Mouse (Mus musculus): ENCODE measurements at regions not wholly inside any gene's neighbourhood (a gene's known extent, or its start where the extent isn't known, plus 50 kb on each side); places are given as distances from the start of the nearest gene placed in this dataset.

GRCm38 (mm10) chr7:64058282-64058872 lies 95.3 kb upstream of the Trpm1 start:
- ATAC-seq: no peak

- peak; percentile 70 for ATAC-seq
These were observed 95.8 kb upstream of the Trpm1 start for GRCm38 (mm10) chr7:64057873-64058272.

DNA sequence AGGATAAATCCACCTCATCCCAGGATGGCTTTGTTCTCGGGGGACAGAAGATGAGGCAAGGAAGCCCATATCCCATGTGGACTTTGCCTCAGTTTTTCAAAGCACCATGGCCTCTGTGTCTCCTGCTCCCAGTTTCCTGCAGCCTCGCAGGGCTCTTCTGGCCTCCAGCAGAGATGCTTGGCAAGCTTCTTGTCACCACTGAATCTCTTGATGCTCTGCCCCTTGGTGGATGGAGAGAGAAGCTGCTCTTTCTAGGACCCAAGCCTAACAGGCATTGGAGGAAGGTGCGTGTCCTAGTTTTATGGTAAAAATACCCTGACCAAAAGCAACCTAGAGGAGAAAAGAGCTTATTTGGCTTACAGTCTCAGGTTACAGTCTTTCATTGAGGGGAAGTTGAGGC lies 97.1 kb upstream of the Trpm1 start:
- no peak for ATAC-seq

DNA sequence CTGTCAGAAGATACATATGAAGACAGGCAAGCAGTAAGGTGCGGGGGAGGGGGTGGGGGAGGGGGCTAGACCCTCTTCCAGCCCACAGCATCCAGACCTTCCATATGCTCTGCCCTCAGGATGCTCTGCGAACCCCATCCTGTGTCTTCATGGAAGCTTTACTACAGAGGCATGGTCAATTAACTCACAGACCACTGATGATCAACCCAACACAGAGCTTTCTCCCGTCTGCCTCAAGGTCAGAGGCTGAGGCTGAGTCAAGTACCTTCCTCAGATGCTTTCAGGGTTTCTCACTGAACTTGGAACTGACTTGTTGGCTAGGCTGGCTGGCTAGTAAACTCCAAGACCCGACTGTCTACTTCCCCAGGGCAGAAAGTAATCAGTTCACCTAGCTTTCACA lies 98.6 kb upstream of the Trpm1 start:
- no peak for ATAC-seq

- ATAC-seq: no peak
These were observed 99.9 kb upstream of the Trpm1 start for GRCm38 (mm10) chr7:64053766-64054165.

- ATAC-seq: no peak
These were observed 101.2 kb upstream of the Trpm1 start for GRCm38 (mm10) chr7:64052400-64052799.

DNA sequence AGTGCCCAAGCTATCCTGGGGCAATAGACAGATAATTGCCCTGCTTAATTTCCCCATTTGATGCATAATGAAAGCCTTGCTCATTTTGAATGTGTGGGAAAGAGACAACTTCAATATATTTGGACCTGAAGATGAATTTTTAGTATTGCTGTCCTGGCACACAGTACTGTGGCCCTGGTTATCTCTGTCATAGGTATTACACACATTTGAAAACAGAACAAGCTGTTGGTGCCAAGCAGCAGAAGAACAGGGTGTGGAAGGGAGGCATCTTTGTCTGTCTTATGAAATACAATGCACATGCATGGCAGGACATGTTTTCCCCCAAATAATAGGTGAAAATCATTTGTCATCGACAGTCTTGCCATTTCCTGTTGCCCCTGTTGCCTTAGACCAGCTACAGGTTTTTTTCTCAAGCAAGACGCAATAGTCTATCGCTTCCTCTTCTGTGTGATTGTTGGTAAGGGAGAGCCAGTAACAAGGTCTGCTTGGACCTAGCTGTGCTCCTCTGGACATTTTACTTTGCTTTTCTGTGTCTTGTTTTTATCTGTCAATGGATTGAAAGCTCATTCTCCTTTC lies 102.7 kb upstream of the Trpm1 start:
- no peak for ATAC-seq

DNA sequence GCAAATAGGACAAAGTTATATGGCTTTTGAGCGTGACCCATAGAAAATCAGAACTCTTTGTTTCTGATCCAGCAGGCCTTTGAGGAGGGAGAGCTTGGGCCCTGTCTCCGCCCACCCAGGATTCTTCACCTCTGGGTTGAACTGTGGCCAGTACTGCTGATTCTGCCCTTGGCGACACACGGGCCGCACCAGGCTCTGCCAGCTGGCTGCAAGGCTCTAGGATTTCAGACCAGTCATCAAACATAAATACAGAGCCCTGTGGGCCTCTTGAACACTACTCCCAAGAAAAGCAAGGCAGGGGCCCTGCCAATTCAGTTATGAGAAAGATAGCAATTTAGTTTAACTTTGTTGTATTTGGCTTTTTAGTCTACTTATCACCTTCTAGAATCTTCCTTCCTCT lies 103.4 kb upstream of the Trpm1 start:
- ATAC-seq: no peak

DNA sequence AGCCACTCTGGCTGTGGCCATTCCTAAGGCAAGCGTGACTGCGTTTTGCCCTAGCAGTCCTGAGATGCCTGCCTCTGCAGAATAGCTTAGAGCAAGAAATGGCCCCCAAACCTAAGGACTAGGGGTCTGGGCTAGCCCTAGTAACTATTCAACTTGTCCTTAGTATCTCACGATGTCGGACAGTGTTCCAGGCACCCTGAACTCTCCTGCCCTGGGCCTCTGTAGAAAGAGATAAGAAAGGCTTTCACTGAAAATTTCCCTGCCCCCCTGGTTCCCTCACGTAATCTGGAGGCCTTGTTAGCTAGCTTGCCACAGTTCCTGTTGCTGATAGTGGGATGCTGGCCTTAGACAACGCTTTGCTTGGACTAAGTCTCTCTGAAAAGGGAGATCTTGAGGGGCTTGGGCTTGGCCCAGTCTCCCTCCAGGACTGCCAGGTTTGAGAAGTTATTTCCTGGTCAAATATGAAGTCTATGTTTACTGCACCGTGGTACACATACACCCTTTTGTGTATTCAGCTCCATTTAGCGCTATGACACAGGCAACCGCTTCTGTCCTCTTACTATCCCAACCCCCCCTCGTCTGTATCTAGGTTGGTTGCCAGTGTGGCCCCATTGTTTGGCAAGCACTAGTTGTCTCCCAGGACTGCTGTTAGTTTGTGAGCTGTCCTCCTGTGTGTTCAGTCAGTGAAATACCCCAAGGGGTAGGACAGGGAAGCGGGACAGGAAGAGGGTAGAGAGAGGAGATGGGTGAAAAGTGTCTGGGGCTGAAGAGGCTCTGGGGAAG lies 104.3 kb upstream of the Trpm1 start:
- peak; percentile 41 for ATAC-seq

DNA sequence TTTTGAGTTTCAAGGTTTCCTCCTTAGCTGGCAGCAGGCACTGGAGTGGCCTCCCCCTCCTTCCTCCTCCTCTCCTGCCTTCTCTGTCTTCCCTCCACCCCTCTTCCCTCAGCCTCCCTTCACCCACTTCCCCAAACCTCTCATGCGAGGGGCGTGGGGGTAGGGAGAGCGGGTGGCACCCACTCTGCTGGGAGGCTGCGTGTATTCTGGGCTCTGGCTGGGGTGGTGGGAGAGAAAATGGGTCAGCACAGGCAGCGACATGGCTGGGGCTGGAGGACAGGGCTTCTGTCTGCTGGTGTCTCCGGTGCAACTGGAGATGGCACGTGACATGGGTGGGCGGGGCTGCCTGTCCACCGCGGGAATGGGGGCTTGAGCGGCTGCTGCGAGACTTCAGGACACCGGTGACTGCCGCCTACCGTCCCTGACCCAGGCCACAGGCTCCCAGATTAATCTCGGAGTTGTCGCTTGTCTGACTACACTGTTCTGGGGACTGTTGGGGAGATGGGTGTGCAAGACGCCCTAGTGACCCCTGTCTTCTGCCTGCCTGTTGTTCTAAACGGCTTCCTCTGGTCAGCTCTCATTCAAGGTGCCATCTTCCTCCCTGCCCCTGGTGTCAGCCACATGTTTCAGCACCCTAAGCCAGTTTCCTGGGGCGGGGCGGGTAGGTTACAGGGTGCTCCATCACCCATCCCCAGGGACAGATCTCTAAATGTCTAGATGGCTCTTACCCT lies 105.0 kb upstream of the Trpm1 start:
- peak; percentile 74 for ATAC-seq

DNA sequence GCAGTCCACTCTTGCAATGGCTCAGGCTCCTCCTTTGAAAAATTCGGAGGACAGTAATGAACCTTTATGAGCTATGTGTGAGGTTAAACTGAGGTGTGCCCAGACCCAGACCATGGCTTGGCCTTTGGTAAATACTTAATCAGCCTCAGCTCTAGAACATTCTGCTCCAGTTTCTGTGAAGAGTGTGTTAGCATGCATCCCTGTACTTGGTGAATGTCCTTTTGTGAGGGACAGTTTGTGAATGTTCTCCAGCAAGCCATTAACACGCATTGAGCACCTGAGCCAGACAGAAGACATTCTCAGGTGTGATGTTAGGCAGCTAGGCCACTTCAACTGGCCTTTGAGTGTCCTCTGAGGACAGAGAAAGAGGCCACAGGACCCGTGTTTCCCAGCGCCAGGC lies 105.8 kb upstream of the Trpm1 start:
- ATAC-seq: no peak

- no peak for ATAC-seq
These were observed 106.6 kb upstream of the Klf13 start for GRCm38 (mm10) chr7:64045292-64045691.

DNA sequence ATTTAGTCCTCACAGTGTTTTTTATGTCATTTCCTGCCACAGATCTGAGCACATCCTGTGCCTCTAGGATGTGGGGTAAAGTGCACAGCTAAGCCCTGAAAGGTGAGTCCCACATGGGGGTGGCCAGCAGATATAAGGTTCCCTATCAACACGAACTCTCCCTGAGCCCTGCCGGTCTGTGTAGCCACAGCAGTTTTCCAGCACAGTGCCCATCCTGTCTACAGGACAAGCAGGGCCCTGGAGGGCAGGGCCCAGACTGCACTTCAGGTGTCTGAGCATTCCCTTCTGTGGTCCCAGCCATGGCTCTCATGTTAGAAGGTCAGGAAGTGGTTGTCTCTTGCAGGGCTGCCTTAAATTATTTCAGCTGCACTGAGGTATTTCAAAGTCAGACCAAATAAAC lies 104.3 kb upstream of the Klf13 start:
- ATAC-seq: peak; percentile 95

DNA sequence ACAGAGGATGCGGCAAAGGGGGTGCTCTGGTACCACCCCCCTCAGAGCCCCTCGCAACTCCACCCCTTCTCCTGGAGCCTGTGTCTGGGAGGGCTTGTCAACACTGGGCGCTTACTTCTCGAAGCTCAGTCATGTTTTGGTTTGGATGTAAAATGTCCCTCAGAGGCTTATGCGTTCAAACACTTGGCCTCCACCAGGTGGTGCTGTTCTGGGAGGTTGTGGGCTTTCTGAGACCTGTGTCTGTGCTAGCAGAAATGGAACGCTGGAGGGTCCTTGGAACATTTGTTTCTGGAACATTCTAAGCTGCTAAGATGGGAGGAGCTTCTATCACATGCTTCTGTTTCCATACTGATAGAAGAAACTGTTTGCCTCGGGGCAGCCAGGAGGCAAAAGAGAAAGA lies 102.6 kb upstream of the Klf13 start:
- no peak for ATAC-seq

GRCm38 (mm10) chr7:64040026-64040737 lies 101.5 kb upstream of the Klf13 start:
- no peak for ATAC-seq

GRCm38 (mm10) chr7:64037701-64038231 lies 99.1 kb upstream of the Klf13 start:
- peak; percentile 55 for ATAC-seq

- no peak for ATAC-seq
These were observed 97.4 kb upstream of the Klf13 start for GRCm38 (mm10) chr7:64036154-64036553.

DNA sequence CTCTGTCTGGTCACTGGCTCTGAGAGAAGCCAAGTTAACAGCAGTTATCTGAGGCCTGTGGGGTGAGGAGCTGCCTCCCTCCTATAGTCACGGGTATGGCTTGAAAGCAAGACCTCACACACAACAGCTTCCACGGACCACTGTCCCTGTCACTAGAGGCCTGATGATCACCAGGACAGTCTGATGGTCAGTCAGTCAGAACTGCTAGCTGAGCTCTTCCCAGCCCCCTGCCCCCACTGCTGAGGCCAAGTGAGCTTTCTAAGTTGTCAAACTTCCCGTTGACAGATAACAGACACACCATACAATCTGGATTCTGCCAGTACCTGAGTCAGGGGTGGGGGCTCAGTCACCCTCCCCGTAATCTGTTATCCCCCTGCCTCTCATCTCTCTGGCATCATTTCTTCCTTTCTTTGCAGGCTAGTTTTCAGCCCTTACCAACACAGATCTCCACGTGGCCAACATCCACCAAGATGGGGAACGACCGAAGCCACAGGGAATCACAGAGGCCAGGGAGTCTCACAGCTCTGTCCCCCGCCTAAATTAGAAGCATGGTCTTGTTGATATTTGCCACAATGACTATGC lies 96.4 kb upstream of the Klf13 start:
- no peak for ATAC-seq

- ATAC-seq: no peak
These were observed 95.8 kb upstream of the Klf13 start for GRCm38 (mm10) chr7:64034493-64034892.

DNA sequence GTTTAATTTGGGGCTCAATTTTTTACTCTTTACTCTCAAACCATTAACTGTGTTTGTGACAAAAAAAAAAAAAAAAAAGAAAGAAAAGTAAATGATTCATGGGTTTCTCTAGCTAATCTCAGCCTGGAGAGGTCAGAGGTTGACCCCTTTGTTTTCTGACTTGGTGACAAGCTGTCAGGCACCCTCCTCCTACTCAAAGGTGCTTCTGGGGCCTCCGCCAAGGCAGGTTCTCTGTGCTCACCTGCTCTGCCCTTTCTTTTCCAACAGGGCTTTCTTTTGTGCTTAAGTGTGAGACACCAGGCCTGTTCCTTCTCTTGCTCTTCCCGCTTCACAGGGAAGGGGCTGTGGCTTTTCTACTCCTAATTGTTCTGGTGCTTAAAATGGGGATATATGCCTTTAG lies 94.7 kb upstream of the Klf13 start:
- no peak for ATAC-seq

DNA sequence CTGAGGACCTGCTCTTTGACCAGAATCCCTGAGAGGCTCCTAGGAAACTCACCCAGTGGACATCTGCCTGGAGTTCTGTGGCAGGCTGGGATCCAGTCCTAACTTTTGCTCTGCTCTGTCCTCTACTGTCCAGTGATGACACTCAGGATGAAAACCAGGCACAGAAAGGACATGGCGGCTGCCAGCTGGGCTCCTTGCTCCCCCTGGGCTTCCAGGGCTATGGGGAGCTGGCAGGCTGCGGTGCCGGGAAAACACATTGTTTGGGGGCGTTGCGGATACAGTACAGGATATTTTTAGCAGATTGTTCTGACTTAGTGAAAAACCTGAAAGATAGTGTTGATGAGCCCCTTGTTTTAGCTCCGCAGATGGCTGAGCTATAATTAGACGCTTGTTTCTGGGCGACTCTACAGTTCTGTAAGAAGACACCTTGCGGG lies 94.2 kb upstream of the Klf13 start:
- ATAC-seq: no peak

DNA sequence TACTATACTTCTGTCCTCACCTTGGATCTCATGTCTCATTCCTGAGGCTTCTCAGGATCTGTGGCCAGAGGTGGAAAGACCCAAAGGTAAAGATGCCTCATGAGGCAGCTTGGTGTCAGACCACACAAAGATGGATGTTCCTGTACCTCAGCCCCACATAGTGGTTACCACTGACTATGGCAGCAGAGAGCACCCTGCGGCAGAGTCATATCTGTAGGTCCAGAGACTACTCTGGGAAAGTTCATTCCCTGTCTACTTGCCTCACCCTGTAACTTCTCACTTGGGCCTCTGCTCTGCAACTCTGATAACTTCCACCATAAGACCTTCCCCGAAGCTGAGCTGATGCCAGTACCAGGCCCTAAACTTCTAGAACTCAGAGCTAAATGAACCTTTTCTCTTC lies 91.9 kb upstream of the Klf13 start:
- ATAC-seq: no peak
